Mouse (Mus musculus): ENCODE measurements around the gene Olfr1371. TPM values are rescaled to one million over a fixed set of nuclear protein-coding genes. Genes with fewer than 3 reads are reported as not detected.

Olfr1371 gene
- not detected in 2 replicates for polyA plus RNA-seq (2015; fragmentation: Nextera tagmentation; extraction: Ambion mirVana)

GRCm38 (mm10) chr11:52213887-52214286 lies at the start of gene Olfr1371:
Olfr1371 (minus strand) TSS chr11:52213987.

GRCm38 (mm10) chr11:52231606-52232541 lies 18.1 kb upstream of the Olfr1371 start, which contains the start of gene Skp1a:
Skp1a (plus strand) TSS chr11:52231995.

Other genes with a start within 250 kb of the Olfr1371 start
- gene Cdkn2aipnl, start 246.3 kb downstream of the Olfr1371 start, polyA plus RNA-seq (2015; fragmentation: Nextera tagmentation; extraction: Ambion mirVana) = 63.1 and 67.5 TPM in 2 replicates
- gene Ube2b, start 213.2 kb downstream of the Olfr1371 start, polyA plus RNA-seq (2015; fragmentation: Nextera tagmentation; extraction: Ambion mirVana) = 184 and 216 TPM in 2 replicates
- gene Cdkl3, start 209.8 kb downstream of the Olfr1371 start, polyA plus RNA-seq (2015; fragmentation: Nextera tagmentation; extraction: Ambion mirVana) = 4.0 and 4.6 TPM in 2 replicates
- gene Ppp2ca, start 115.3 kb downstream of the Olfr1371 start, polyA plus RNA-seq (2015; fragmentation: Nextera tagmentation; extraction: Ambion mirVana) = 35.1 and 35.2 TPM in 2 replicates
- gene Olfr1373, start 68.5 kb downstream of the Olfr1371 start, polyA plus RNA-seq (2015; fragmentation: Nextera tagmentation; extraction: Ambion mirVana) = not detected in 2 replicates
- gene Skp1a, start 18.0 kb upstream of the Olfr1371 start, polyA plus RNA-seq (2015; fragmentation: Nextera tagmentation; extraction: Ambion mirVana) = 346 and 349 TPM in 2 replicates
- 2.1 and 3.2 TPM in 2 replicates for gene Tcf7, start 69.0 kb upstream of the Olfr1371 start, polyA plus RNA-seq (2015; fragmentation: Nextera tagmentation; extraction: Ambion mirVana)
- 123 and 126 TPM in 2 replicates for gene Vdac1, start 146.9 kb upstream of the Olfr1371 start, polyA plus RNA-seq (2015; fragmentation: Nextera tagmentation; extraction: Ambion mirVana)
- 64.3 and 79.3 TPM in 2 replicates for gene 9530068E07Rik, start 182.4 kb upstream of the Olfr1371 start, polyA plus RNA-seq (2015; fragmentation: Nextera tagmentation; extraction: Ambion mirVana)